Mouse (Mus musculus) spleen, adult 2 months (tissue): Measurements from ENCODE around the gene Hnrnpul1.

Source experiments
- CTCF ChIP-seq: fragments of 200-500 bp; IDR thresholded peaks from 2 replicates; pipeline ENCODE4 v1.5.1; 2011; ENCODE audit warnings: mild to moderate bottlenecking, inconsistent platforms; ENCODE audit not compliant: insufficient read depth, insufficient read length, insufficient replicate concordance; ENCODE audit errors: extremely low read depth
- POLR2A ChIP-seq: fragments of 200-500 bp; IDR thresholded peaks from 2 replicates; pipeline ENCODE4 v1.6.1; 2011; ENCODE audit warnings: low read depth, low read length, inconsistent platforms

GRCm38 (mm10) chr7:25694104-25694503 lies 60.5 kb downstream of the Hnrnpul1 start:
- TF ChIP-seq POLR2A (no peak), CTCF (no peak)
